Mouse (Mus musculus) forebrain, embryonic 16.5 days (tissue): ENCODE results near the gene Pawr. TPM values are rescaled to one million over a fixed set of nuclear protein-coding genes. Genes with fewer than 3 reads are reported as not detected.

Source experiments
- ATAC-seq: fragments of 200-750 bp; cut with Nextera tagmentation; 2 replicates; pipeline ENCODE4 v1.8.0; 2017; ENCODE audit warnings: mild to moderate bottlenecking, moderate library complexity
- H3K27ac ChIP-seq: fragments of 300-500 bp; sonication (generic); 2 replicates; pipeline ENCODE4 v1.5.1; 2014; ENCODE audit warnings: low read length, control low read depth
- H3K27me3 ChIP-seq: fragments of 300-500 bp; sonication (generic); replicated peaks from 2 replicates; pipeline ENCODE4 v1.6.1; 2014; ENCODE audit warnings: low read length; ENCODE audit not compliant: control insufficient read depth, insufficient read depth
- H3K36me3 ChIP-seq: fragments of 300-500 bp; sonication (generic); 2 replicates; pipeline ENCODE4 v1.6.1; 2014; ENCODE audit not compliant: control insufficient read depth, insufficient read depth
- H3K4me1 ChIP-seq: fragments of 300-500 bp; sonication (generic); replicated peaks from 2 replicates; pipeline ENCODE4 v1.6.1; 2014; ENCODE audit warnings: low read length; ENCODE audit not compliant: control insufficient read depth, insufficient read depth
- H3K4me2 ChIP-seq: fragments of 300-500 bp; sonication (generic); 2 replicates; pipeline ENCODE4 v1.6.1; 2014; ENCODE audit warnings: mild to moderate bottlenecking, low read length, control low read depth
- H3K4me3 ChIP-seq: fragments of 300-500 bp; sonication (generic); replicated peaks from 2 replicates; pipeline ENCODE4 v1.5.1; 2014; ENCODE audit warnings: mild to moderate bottlenecking, low read length, control low read depth
- H3K9ac ChIP-seq: fragments of 300-500 bp; sonication (generic); replicated peaks from 2 replicates; pipeline ENCODE4 v1.6.1; 2014; ENCODE audit warnings: low read depth, low read length, control low read depth
- H3K9me3 ChIP-seq: fragments of 300-500 bp; sonication (generic); 2 replicates; pipeline ENCODE4 v1.6.1; 2016; ENCODE audit warnings: low read length; ENCODE audit not compliant: control insufficient read depth
- WGBS: fragments of 180-500 bp; shearing (Covaris S2); extraction: QIAGEN DNeasy Blood & Tissue Kit; methylation state at CpG from one replicate; pipeline ENCODE4 v1.1.7; 2014; 5-methylcytosine and 5-hydroxymethylcytosine counted together
- polyA plus RNA-seq: library from polyadenylated mRNA; unstranded; fragments of >200 nt; fragmentation: Nextera tagmentation; extraction: Ambion mirVana; gene quantifications from 2 replicates; pipeline ENCODE4 v1.2.1, GENCODE M21; 2015

Gene Pawr
- polyA plus RNA-seq, 1 experiment from 2014 or later: 2.2 TPM

- Histone ChIP-seq H3K4me3 (no peak overlapping the region), H3K9ac (no peak overlapping the region), H3K4me1 (no peaks in the 10 kb centered on the region), H3K36me3 (no peaks in the 10 kb centered on the region), H3K27me3 (no peaks in the 10 kb centered on the region), H3K9me3 (no peaks in the 10 kb centered on the region), H3K27ac (no peak overlapping the region), H3K4me2 (no peak overlapping the region)
- ATAC-seq: no peak
- WGBS: 97% methylated on average over 4 of the region's 4 CpGs
Observed at GRCm38 (mm10) chr10:108376366-108376765, 44.4 kb downstream of the Pawr start.

- Histone ChIP-seq H3K4me2 (no peak overlapping the region), H3K27me3 (no peaks in the 10 kb centered on the region), H3K4me3 (no peak overlapping the region), H3K36me3 (no peaks in the 10 kb centered on the region), H3K9ac (no peak overlapping the region), H3K4me1 (no peaks in the 10 kb centered on the region), H3K9me3 (no peaks in the 10 kb centered on the region), H3K27ac (no peak overlapping the region)
- WGBS: 92% methylated on average over 7 of the region's 7 CpGs
- no peak for ATAC-seq
Observed at GRCm38 (mm10) chr10:108377369-108377768, 45.4 kb downstream of the Pawr start.

- Histone ChIP-seq H3K4me3 (no peak overlapping the region), H3K4me1 (no peaks in the 10 kb centered on the region), H3K9me3 (no peaks in the 10 kb centered on the region), H3K9ac (no peak overlapping the region), H3K36me3 (no peaks in the 10 kb centered on the region), H3K4me2 (no peak overlapping the region), H3K27ac (no peak overlapping the region), H3K27me3 (no peaks in the 10 kb centered on the region)
- 92% methylated on average over 6 of the region's 6 CpGs for WGBS
- no peak for ATAC-seq
Observed at GRCm38 (mm10) chr10:108378062-108378461, 46.1 kb downstream of the Pawr start.

- Histone ChIP-seq H3K27me3 (no peaks in the 10 kb centered on the region), H3K9me3 (no peaks in the 10 kb centered on the region), H3K36me3 (no peaks in the 10 kb centered on the region), H3K4me2 (no peak overlapping the region), H3K27ac (no peak overlapping the region), H3K4me1 (no peaks in the 10 kb centered on the region), H3K4me3 (no peak overlapping the region), H3K9ac (no peak overlapping the region)
- WGBS: 89% methylated on average over 5 of the region's 5 CpGs
- no peak for ATAC-seq
Observed at GRCm38 (mm10) chr10:108378479-108378878, 46.6 kb downstream of the Pawr start.

GRCm38 (mm10) chr10:108380715-108381114 is 48.8 kb downstream of the Pawr start:
- Histone ChIP-seq H3K27ac (no peak overlapping the region), H3K4me1 (no peaks in the 10 kb centered on the region), H3K27me3 (no peaks in the 10 kb centered on the region), H3K9ac (no peak overlapping the region), H3K4me2 (no peak overlapping the region), H3K4me3 (no peak overlapping the region), H3K9me3 (no peaks in the 10 kb centered on the region), H3K36me3 (no peaks in the 10 kb centered on the region)
- 92% methylated on average over 10 of the region's 10 CpGs for WGBS
- ATAC-seq: no peak

- Histone ChIP-seq H3K4me3 (no peak overlapping the region), H3K27ac (no peak overlapping the region), H3K9ac (no peak overlapping the region), H3K9me3 (no peaks in the 10 kb centered on the region), H3K4me2 (no peak overlapping the region), H3K36me3 (no peaks in the 10 kb centered on the region), H3K4me1 (no peaks in the 10 kb centered on the region; the same call in 1 of the 2 replicates), H3K27me3 (no peaks in the 10 kb centered on the region)
- 87% methylated on average over 9 of the region's 9 CpGs for WGBS
- ATAC-seq: no peak
Observed at GRCm38 (mm10) chr10:108384153-108384769, 52.3 kb downstream of the Pawr start.

- Histone ChIP-seq H3K36me3 (no peaks in the 10 kb centered on the region), H3K27me3 (no peaks in the 10 kb centered on the region), H3K4me1 (no peaks in the 10 kb centered on the region; the same call in 1 of the 2 replicates), H3K27ac (no peak overlapping the region), H3K9ac (no peak overlapping the region), H3K4me3 (no peak overlapping the region), H3K4me2 (no peak overlapping the region), H3K9me3 (no peaks in the 10 kb centered on the region)
- ATAC-seq: no peak
- WGBS: 43% methylated on average over 5 of the region's 5 CpGs
Observed at GRCm38 (mm10) chr10:108385480-108385955, 53.6 kb downstream of the Pawr start.

GRCm38 (mm10) chr10:108388410-108388915 is 56.5 kb downstream of the Pawr start:
- H3K4me3 ChIP-seq: no peak overlapping the region
- no peak overlapping the region for H3K4me2 ChIP-seq
- WGBS: 78% methylated on average over 8 of the region's 8 CpGs
- H3K9ac ChIP-seq: no peak overlapping the region
- no peak for ATAC-seq
- H3K9me3 ChIP-seq: no peaks in the 10 kb centered on the region
- no peaks in the 10 kb centered on the region for H3K36me3 ChIP-seq
- no peaks in the 10 kb centered on the region; the same call in 1 of the 2 replicates for H3K4me1 ChIP-seq
- no peak overlapping the region for H3K27ac ChIP-seq
- no peaks in the 10 kb centered on the region for H3K27me3 ChIP-seq

- Histone ChIP-seq H3K9me3 (no peaks in the 10 kb centered on the region), H3K36me3 (no peaks in the 10 kb centered on the region), H3K9ac (no peak overlapping the region), H3K4me1 (no peaks in the 10 kb centered on the region; the same call in 1 of the 2 replicates), H3K27ac (no peak overlapping the region), H3K4me3 (no peak overlapping the region), H3K27me3 (no peaks in the 10 kb centered on the region), H3K4me2 (no peak overlapping the region)
- ATAC-seq: no peak
- 32% methylated on average over 5 of the region's 5 CpGs for WGBS
Observed at GRCm38 (mm10) chr10:108389178-108389926, 57.4 kb downstream of the Pawr start.
